Mouse (Mus musculus): ENCODE results near the gene Gm3402. TPM values are rescaled to one million over a fixed set of nuclear protein-coding genes. Genes with fewer than 3 reads are reported as not detected.
"Not testable (repeated sequence)": the region's sequence is repeated elsewhere in the genome, so short reads cannot be mapped to it uniquely, and the experiment has no call there.

The Gm3402 gene
- not detected in 2 replicates for polyA plus RNA-seq (2015; fragmentation: Nextera tagmentation; extraction: Ambion mirVana)

- not testable (repeated sequence) for H3K27me3 ChIP-seq; H3K9me3 ChIP-seq (replicated peaks); H3K4me2 ChIP-seq; H3K4me1 ChIP-seq; H3K4me3 ChIP-seq; H3K27ac ChIP-seq; H3K9ac ChIP-seq; H3K36me3 ChIP-seq (ENCODE audit: poor library complexity, severe bottlenecking); ATAC-seq
- 100% methylated on average over 2 of the region's 5 CpGs for WGBS
Observed at GRCm38 (mm10) chr5:146513823-146514222, at the start of gene Gm3402. Gene Gm3402 (plus strand): TSS chr5:146514123.

GRCm38 (mm10) chr5:146466663-146467062 lies 47.3 kb upstream of the Gm3402 start:
- Histone ChIP-seq H3K9ac (no peak overlapping the region), H3K4me1 (no peaks in the 10 kb centered on the region), H3K4me2 (no peak overlapping the region), H3K4me3 (no peak overlapping the region), H3K9me3 (replicated peaks) (no peaks in the 10 kb centered on the region), H3K36me3 (ENCODE audit: poor library complexity, severe bottlenecking) (peaks cover 28% of the 10 kb centered on the region; the same call in 1 of the 2 replicates), H3K27me3 (no peaks in the 10 kb centered on the region), H3K27ac (no peak overlapping the region)
- no peak for ATAC-seq
- 93% methylated on average over 19 of the region's 19 CpGs for WGBS

GRCm38 (mm10) chr5:146468311-146468710 lies 45.6 kb upstream of the Gm3402 start:
- H3K36me3 ChIP-seq (ENCODE audit: poor library complexity, severe bottlenecking): peaks cover 23% of the 10 kb centered on the region; the same call in 1 of the 2 replicates
- 85% methylated on average over 9 of the region's 9 CpGs for WGBS
- ATAC-seq: no peak

GRCm38 (mm10) chr5:146470821-146471220 lies 43.1 kb upstream of the Gm3402 start:
- no peaks in the 10 kb centered on the region for H3K4me1 ChIP-seq
- WGBS: 92% methylated on average over 9 of the region's 9 CpGs
- no peak overlapping the region for H3K27ac ChIP-seq
- no peak for ATAC-seq
- H3K4me3 ChIP-seq: no peak overlapping the region
- no peak overlapping the region for H3K4me2 ChIP-seq
- no peaks in the 10 kb centered on the region for H3K27me3 ChIP-seq
- peaks cover 23% of the 10 kb centered on the region; the same call in 1 of the 2 replicates for H3K36me3 ChIP-seq (ENCODE audit: poor library complexity, severe bottlenecking)
- no peaks in the 10 kb centered on the region for H3K9me3 ChIP-seq (replicated peaks)
- H3K9ac ChIP-seq: no peak overlapping the region

More at GRCm38 (mm10) chr5:146468311-146468710, 45.6 kb upstream of the Gm3402 start:
- Histone ChIP-seq H3K27me3 (no peaks in the 10 kb centered on the region), H3K9ac (no peak overlapping the region), H3K27ac (no peak overlapping the region), H3K4me3 (no peak overlapping the region), H3K9me3 (replicated peaks) (no peaks in the 10 kb centered on the region), H3K4me1 (no peaks in the 10 kb centered on the region), H3K4me2 (no peak overlapping the region)

- Histone ChIP-seq H3K4me3 (no peak overlapping the region), H3K4me2 (no peak overlapping the region), H3K9me3 (replicated peaks) (no peaks in the 10 kb centered on the region), H3K36me3 (ENCODE audit: poor library complexity, severe bottlenecking) (peaks cover 23% of the 10 kb centered on the region; the same call in 1 of the 2 replicates), H3K27ac (no peak overlapping the region), H3K4me1 (no peaks in the 10 kb centered on the region), H3K27me3 (no peaks in the 10 kb centered on the region), H3K9ac (no peak overlapping the region)
- WGBS: 94% methylated on average over 5 of the region's 5 CpGs
- ATAC-seq: no peak
Observed at GRCm38 (mm10) chr5:146471311-146471710, 42.6 kb upstream of the Gm3402 start.

GRCm38 (mm10) chr5:146471821-146472220 lies 42.1 kb upstream of the Gm3402 start:
- no peak overlapping the region for H3K9ac ChIP-seq
- no peaks in the 10 kb centered on the region for H3K4me1 ChIP-seq
- no peak overlapping the region for H3K4me2 ChIP-seq
- no peaks in the 10 kb centered on the region for H3K9me3 ChIP-seq (replicated peaks)
- ATAC-seq: no peak
- no peak overlapping the region for H3K4me3 ChIP-seq
- no peaks in the 10 kb centered on the region for H3K27me3 ChIP-seq
- no peak overlapping the region for H3K27ac ChIP-seq
- peaks cover 20% of the 10 kb centered on the region; the same call in 1 of the 2 replicates for H3K36me3 ChIP-seq (ENCODE audit: poor library complexity, severe bottlenecking)
- WGBS: 95% methylated on average over 12 of the region's 12 CpGs

GRCm38 (mm10) chr5:146479564-146479963 lies 34.4 kb upstream of the Gm3402 start:
- not testable (repeated sequence) for H3K9me3 ChIP-seq (replicated peaks); H3K9ac ChIP-seq; H3K4me1 ChIP-seq; H3K4me3 ChIP-seq; ATAC-seq; H3K27me3 ChIP-seq; H3K36me3 ChIP-seq (ENCODE audit: poor library complexity, severe bottlenecking); H3K27ac ChIP-seq; H3K4me2 ChIP-seq
- WGBS: 10% methylated on average over 4 of the region's 4 CpGs

- not testable (repeated sequence) for H3K9ac ChIP-seq; H3K27me3 ChIP-seq; H3K9me3 ChIP-seq (replicated peaks); H3K4me1 ChIP-seq; ATAC-seq; H3K36me3 ChIP-seq (ENCODE audit: poor library complexity, severe bottlenecking); H3K4me3 ChIP-seq; H3K27ac ChIP-seq; H3K4me2 ChIP-seq
- WGBS: 88% methylated on average over 3 of the region's 3 CpGs
Observed at GRCm38 (mm10) chr5:146481665-146482064, 32.3 kb upstream of the Gm3402 start, which contains the start of gene Gm6408. Gene Gm6408 (plus strand): TSS chr5:146481965.

GRCm38 (mm10) chr5:146488959-146489358 lies 25.0 kb upstream of the Gm3402 start:
- WGBS: 16% methylated on average over 3 of the region's 4 CpGs

GRCm38 (mm10) chr5:146491063-146491462 lies 22.9 kb upstream of the Gm3402 start, which contains the start of gene Gm6370:
Gene Gm6370 (plus strand): TSS chr5:146491363.
- not testable (repeated sequence) for H3K4me3 ChIP-seq; H3K27me3 ChIP-seq; H3K27ac ChIP-seq; H3K4me2 ChIP-seq; H3K4me1 ChIP-seq; H3K9me3 ChIP-seq (replicated peaks); H3K36me3 ChIP-seq (ENCODE audit: poor library complexity, severe bottlenecking); ATAC-seq; H3K9ac ChIP-seq
- WGBS: no CpG with 5 or more reads among the region's 5 CpGs

More at GRCm38 (mm10) chr5:146488959-146489358, 25.0 kb upstream of the Gm3402 start:
- not testable (repeated sequence) for H3K4me2 ChIP-seq; H3K9ac ChIP-seq; ATAC-seq; H3K36me3 ChIP-seq (ENCODE audit: poor library complexity, severe bottlenecking); H3K4me3 ChIP-seq; H3K4me1 ChIP-seq; H3K27ac ChIP-seq; H3K27me3 ChIP-seq; H3K9me3 ChIP-seq (replicated peaks)

- not testable (repeated sequence) for H3K4me1 ChIP-seq; H3K27ac ChIP-seq; H3K36me3 ChIP-seq (ENCODE audit: poor library complexity, severe bottlenecking); H3K9ac ChIP-seq; ATAC-seq; H3K9me3 ChIP-seq (replicated peaks); H3K4me3 ChIP-seq; H3K4me2 ChIP-seq; H3K27me3 ChIP-seq
- no CpG with 5 or more reads among the region's 5 CpGs for WGBS
Observed at GRCm38 (mm10) chr5:146502099-146502498, 11.8 kb upstream of the Gm3402 start, which contains the start of gene 4930449I24Rik. Gene 4930449I24Rik (plus strand): TSS chr5:146502399.

GRCm38 (mm10) chr5:146525501-146525900 lies 11.6 kb downstream of the Gm3402 start, which contains the start of gene Gm3404:
Gene Gm3404 (plus strand): TSS chr5:146525801.
- 93% methylated on average over 3 of the region's 3 CpGs for WGBS
- not testable (repeated sequence) for H3K4me1 ChIP-seq; H3K36me3 ChIP-seq (ENCODE audit: poor library complexity, severe bottlenecking); H3K4me3 ChIP-seq; H3K4me2 ChIP-seq; H3K9me3 ChIP-seq (replicated peaks); ATAC-seq; H3K27ac ChIP-seq; H3K9ac ChIP-seq; H3K27me3 ChIP-seq

GRCm38 (mm10) chr5:146537347-146537746 lies 23.4 kb downstream of the Gm3402 start, which contains the start of gene Gm3409:
Gene Gm3409 (plus strand): TSS chr5:146537647.
- ATAC-seq; H3K9me3 ChIP-seq (replicated peaks); H3K27ac ChIP-seq; H3K9ac ChIP-seq; H3K4me3 ChIP-seq; H3K27me3 ChIP-seq; H3K4me1 ChIP-seq; H3K4me2 ChIP-seq; H3K36me3 ChIP-seq (ENCODE audit: poor library complexity, severe bottlenecking): not testable (repeated sequence)
- 91% methylated on average over 3 of the region's 3 CpGs for WGBS
